8 mouse cellular contexts compared by ENCODE assay signal in genomic region chr6:30694209-30694608, GRCm38 (mm10). TPM values are rescaled to one million over a fixed set of nuclear protein-coding genes. Genes with fewer than 3 reads are reported as not detected.
DNase-seq lines count a peak whose midpoint lies in the region; ATAC-seq lines count a peak whose summit lies in the region.

No protein-coding gene starts in this region.

- no peak for ATAC-seq in kidney, embryonic 15.5 days (replicated peaks; ENCODE audit: low FRiP score)
- ATAC-seq in liver, embryonic 16.5 days (ENCODE audit: low read depth) = no peak

- H3K9ac ChIP-seq in kidney, embryonic 15.5 days = no peak overlapping the region
- H3K9ac ChIP-seq in liver, embryonic 16.5 days (ENCODE audit: low read depth, low read length) = peak overlapping the region; percentile 67; the same call in 1 of the 2 replicates

- 45% methylated on average over 6 of the region's 6 CpGs for WGBS in kidney, embryonic 15.5 days
- 42% methylated on average over 6 of the region's 6 CpGs for WGBS in hindbrain, embryonic 10.5 days
- WGBS in liver, embryonic 16.5 days (ENCODE audit: insufficient replicate concordance) = 45% methylated on average over 6 of the region's 6 CpGs

- peak overlapping the region; percentile 61 for H3K4me3 ChIP-seq in kidney, embryonic 15.5 days (replicated peaks)
- peak overlapping the region; percentile 62 for H3K4me3 ChIP-seq in hindbrain, embryonic 10.5 days
- H3K4me3 ChIP-seq in liver, embryonic 16.5 days (ENCODE audit: low read depth, low read length) = peak overlapping the region; percentile 80

- H3K9me3 ChIP-seq in kidney, embryonic 15.5 days (replicated peaks) = no peaks in the 10 kb centered on the region
- no peaks in the 10 kb centered on the region for H3K9me3 ChIP-seq in hindbrain, embryonic 10.5 days
- no peaks in the 10 kb centered on the region for H3K9me3 ChIP-seq in liver, embryonic 16.5 days (replicated peaks; ENCODE audit: control insufficient read depth, low read length)

- H3K4me2 ChIP-seq in kidney, embryonic 15.5 days = peak overlapping the region; percentile 66
- peak overlapping the region; percentile 64 for H3K4me2 ChIP-seq in liver, embryonic 16.5 days (ENCODE audit: low read depth, low read length)

- DNase-seq in kidney, postnatal 36 days = no peak
- peak; percentile 77 for DNase-seq in brain, embryonic 18.5 days (ENCODE audit: low read depth, low spot score)
- DNase-seq in hindbrain, embryonic 10.5 days (ENCODE audit: low spot score) = no peak
- DNase-seq in spleen, postnatal 14 days (ENCODE audit: low spot score in 2 of 2) = no peak
- no peak for DNase-seq in ovary, postnatal 10 days (ENCODE audit: low spot score)
- no peak for DNase-seq in lung, postnatal 10 days

- no peaks in the 10 kb centered on the region for H3K36me3 ChIP-seq in kidney, embryonic 15.5 days
- H3K36me3 ChIP-seq in hindbrain, embryonic 10.5 days = no peaks in the 10 kb centered on the region
- no peaks in the 10 kb centered on the region for H3K36me3 ChIP-seq in liver, embryonic 16.5 days (ENCODE audit: control insufficient read depth, insufficient read depth)

- peaks cover 19% of the 10 kb centered on the region for H3K4me1 ChIP-seq in kidney, embryonic 15.5 days
- H3K4me1 ChIP-seq in hindbrain, embryonic 10.5 days (replicated peaks) = peaks cover 29% of the 10 kb centered on the region
- H3K4me1 ChIP-seq in liver, embryonic 16.5 days (ENCODE audit: control insufficient read depth, low read depth, low read length) = peaks cover 5% of the 10 kb centered on the region

- no peaks in the 10 kb centered on the region for H3K27me3 ChIP-seq in kidney, embryonic 15.5 days
- no peaks in the 10 kb centered on the region for H3K27me3 ChIP-seq in hindbrain, embryonic 10.5 days (ENCODE audit: insufficient read depth, poor library complexity, severe bottlenecking)
- no peaks in the 10 kb centered on the region for H3K27me3 ChIP-seq in liver, embryonic 16.5 days (ENCODE audit: control insufficient read depth, insufficient read depth, low read depth, low read length)

- peak overlapping the region; percentile 96 for H3K27ac ChIP-seq in kidney, embryonic 15.5 days
- peak overlapping the region; percentile 98 for H3K27ac ChIP-seq in hindbrain, embryonic 10.5 days
- no peak overlapping the region for H3K27ac ChIP-seq in liver, embryonic 16.5 days (ENCODE audit: low read length)

RNA-seq across cellular contexts. Expression of gene Cep41, which starts 0.7 kb away (rescaled TPM):
- 23.5 and 24.9 TPM in 2 replicates for polyA plus RNA-seq in kidney, embryonic 15.5 days (2015; fragmentation: Nextera tagmentation; extraction: Ambion mirVana)
- polyA plus RNA-seq in hindbrain, embryonic 10.5 days (2016; fragmentation: Nextera tagmentation; extraction: Ambion mirVana) = 16.0 and 19.0 TPM in 2 replicates
- 3.2 and 3.9 TPM in 2 replicates for polyA plus RNA-seq in liver, embryonic 16.5 days (2015; fragmentation: Nextera tagmentation; extraction: Ambion mirVana)

RNA-seq across cellular contexts. Expression of gene Mest, which starts 29.1 kb away (rescaled TPM):
- polyA plus RNA-seq in kidney, embryonic 15.5 days (2015; fragmentation: Nextera tagmentation; extraction: Ambion mirVana) = 2,036 and 2,131 TPM in 2 replicates
- 1,257 and 1,613 TPM in 2 replicates for polyA plus RNA-seq in hindbrain, embryonic 10.5 days (2016; fragmentation: Nextera tagmentation; extraction: Ambion mirVana)
- polyA plus RNA-seq in liver, embryonic 16.5 days (2015; fragmentation: Nextera tagmentation; extraction: Ambion mirVana) = 172 and 190 TPM in 2 replicates

RNA-seq across cellular contexts. Expression of gene Cpa1, which starts 55.2 kb away (rescaled TPM):
- 1.8 and 3.0 TPM in 2 replicates for polyA plus RNA-seq in kidney, embryonic 15.5 days (2015; fragmentation: Nextera tagmentation; extraction: Ambion mirVana)
- 0.14 and 0.16 TPM in 2 replicates for polyA plus RNA-seq in hindbrain, embryonic 10.5 days (2016; fragmentation: Nextera tagmentation; extraction: Ambion mirVana)
- polyA plus RNA-seq in liver, embryonic 16.5 days (2015; fragmentation: Nextera tagmentation; extraction: Ambion mirVana) = 2.1 and 10.4 TPM in 2 replicates
